Mouse (Mus musculus) C2C12 (cell line): ENCODE measurements around the gene Insl5. TPM values are rescaled to one million over a fixed set of nuclear protein-coding genes. Genes with fewer than 3 reads are reported as not detected.

Experiments used
- H3K27me3 ChIP-seq: one replicate; pipeline ENCODE4 v1.6.1; 2011; ENCODE audit not compliant: control insufficient read depth, insufficient read depth, insufficient read length
- H3K36me3 ChIP-seq: one replicate; pipeline ENCODE4 v1.6.1; 2011; ENCODE audit not compliant: control insufficient read depth, insufficient read depth
- H3K4me3 ChIP-seq: one replicate; pipeline ENCODE4 v1.5.1; 2011; ENCODE audit warnings: mild to moderate bottlenecking, control low read depth; ENCODE audit not compliant: poor library complexity, insufficient read depth, severe bottlenecking
- H3K79me2 ChIP-seq: one replicate; pipeline ENCODE4 v1.6.1; 2011; ENCODE audit not compliant: control insufficient read depth, insufficient read depth
- H3K79me3 ChIP-seq: one replicate; pipeline ENCODE4 v1.6.1; 2011; ENCODE audit warnings: low read depth, control low read depth
- H3ac ChIP-seq: one replicate; pipeline ENCODE3; 2011; ENCODE audit warnings: low read depth; ENCODE audit not compliant: control insufficient read depth, insufficient read length
- CEBPB ChIP-seq: IDR thresholded peaks from one replicate; pipeline ENCODE4 v1.6.1; 2011; ENCODE audit warnings: low read depth, mild to moderate bottlenecking, control low read depth, moderate library complexity
- CTCF ChIP-seq: IDR thresholded peaks from one replicate; pipeline ENCODE4 v1.5.1; 2011; ENCODE audit not compliant: control insufficient read depth, insufficient read depth, insufficient read length
- FOSL1 ChIP-seq: IDR thresholded peaks from one replicate; pipeline ENCODE4 v1.8.0; 2011; ENCODE audit warnings: mild to moderate bottlenecking, low read length; ENCODE audit not compliant: poor library complexity, insufficient read depth, severe bottlenecking
- MAX ChIP-seq: IDR thresholded peaks from one replicate; pipeline ENCODE4 v1.6.1; 2011; ENCODE audit warnings: mild to moderate bottlenecking, control low read depth
- MYOD1 ChIP-seq: IDR thresholded peaks from one replicate; pipeline ENCODE4 v1.6.1; 2011; ENCODE audit warnings: low read depth; ENCODE audit not compliant: control insufficient read depth, insufficient read length
- MYOG ChIP-seq: IDR thresholded peaks from one replicate; pipeline ENCODE4 v1.6.1; 2011; ENCODE audit not compliant: control insufficient read depth, insufficient read length; ENCODE audit errors: extremely low read depth
- USF1 ChIP-seq: IDR thresholded peaks from one replicate; pipeline ENCODE4 v1.6.1; 2011; ENCODE audit warnings: low read depth, mild to moderate bottlenecking, control low read depth, moderate library complexity
- polyA plus RNA-seq: library from polyadenylated mRNA; unstranded; fragments of >200 nt; fragmentation: generic; extraction: Trizol; gene quantifications from one replicate; pipeline ENCODE4 v1.2.1, GENCODE M21; 2012; ENCODE audit warnings: missing spikeins

Gene Insl5
- polyA plus RNA-seq, 1 experiment: not detected

DNA sequence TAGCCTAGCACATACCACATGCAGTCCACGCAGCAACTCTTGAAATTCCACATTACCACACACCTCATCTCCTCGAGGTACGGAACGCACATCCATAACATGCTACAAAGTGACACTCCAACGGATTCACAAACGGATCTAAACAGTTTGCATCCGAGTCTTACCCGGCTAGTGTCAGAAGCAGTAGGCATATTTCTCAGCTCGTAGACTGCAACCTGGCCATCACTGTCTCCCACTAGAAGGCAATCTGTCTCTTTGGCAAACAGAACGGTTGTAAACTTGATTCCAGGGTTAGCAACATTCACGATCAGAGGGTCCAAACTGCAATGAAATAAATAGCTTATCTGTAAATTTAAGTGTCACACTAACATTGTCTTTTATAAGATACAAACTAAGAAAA, 21.4 kb upstream of the Insl5 start:
- Histone ChIP-seq H3K79me2 (no peaks in the 10 kb centered on the region), H3K79me3 (no peaks in the 10 kb centered on the region), H3K4me3 (no peak overlapping the region), H3K36me3 (no peaks in the 10 kb centered on the region), H3K27me3 (no peaks in the 10 kb centered on the region), H3ac (no peak overlapping the region)
- TF ChIP-seq CTCF (no peak), MYOG (no peak), MYOD1 (no peak), USF1 (no peak), FOSL1 (no peak), CEBPB (no peak), MAX (no peak)

- Histone ChIP-seq H3K79me2 (no peaks in the 10 kb centered on the region), H3K27me3 (no peaks in the 10 kb centered on the region)
Observed at GRCm38 (mm10) chr4:103042997-103043396, 16.4 kb upstream of the Insl5 start.

GRCm38 (mm10) chr4:103039838-103040191, 13.2 kb upstream of the Insl5 start:
- Histone ChIP-seq H3K4me3 (no peak overlapping the region), H3K36me3 (no peaks in the 10 kb centered on the region), H3K79me2 (no peaks in the 10 kb centered on the region)

More at GRCm38 (mm10) chr4:103042997-103043396, 16.4 kb upstream of the Insl5 start:
- H3K36me3 ChIP-seq: no peaks in the 10 kb centered on the region
- TF ChIP-seq MYOG (no peak), USF1 (no peak), MYOD1 (no peak), MAX (no peak), FOSL1 (no peak), CEBPB (no peak), CTCF (no peak)
- no peaks in the 10 kb centered on the region for H3K79me3 ChIP-seq
- no peak overlapping the region for H3K4me3 ChIP-seq
- H3ac ChIP-seq: no peak overlapping the region

DNA sequence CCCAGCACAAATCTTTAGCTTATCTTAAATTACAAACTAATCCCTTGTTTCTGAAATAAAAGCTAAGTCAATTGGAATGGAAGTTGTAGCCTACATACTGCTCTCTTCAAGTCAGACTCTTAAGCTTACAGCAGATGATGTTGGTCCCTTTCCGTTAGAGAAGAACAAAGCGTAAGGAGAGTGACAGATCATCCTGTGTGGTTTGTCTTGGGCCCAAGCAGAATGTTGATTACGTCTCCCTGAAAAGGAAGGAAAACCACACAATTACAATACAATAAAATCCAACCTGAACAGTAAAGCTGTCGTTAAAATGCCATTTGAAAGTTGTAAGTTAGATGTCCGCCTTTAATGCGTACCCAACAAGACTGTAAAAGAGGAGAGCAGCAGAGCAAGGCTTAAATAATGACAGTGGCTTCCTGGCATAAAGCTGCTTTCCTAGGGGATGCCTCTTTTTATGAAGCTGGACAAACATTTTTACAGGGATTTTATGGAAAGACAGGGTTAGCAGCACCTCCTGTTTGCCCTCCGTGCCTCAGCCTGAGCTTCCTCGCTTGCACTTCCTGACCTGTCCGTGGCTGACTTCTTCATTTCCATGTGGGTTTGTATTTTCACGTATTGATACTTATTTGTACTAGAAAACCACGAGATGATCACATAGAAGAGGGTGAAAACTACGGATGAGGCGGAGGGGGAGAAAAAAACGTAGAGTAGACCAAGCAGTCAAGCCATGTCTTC, 12.6 kb upstream of the Insl5 start:
- Histone ChIP-seq H3K79me2 (no peaks in the 10 kb centered on the region), H3ac (no peak overlapping the region), H3K27me3 (no peaks in the 10 kb centered on the region), H3K79me3 (no peaks in the 10 kb centered on the region), H3K4me3 (no peak overlapping the region), H3K36me3 (no peaks in the 10 kb centered on the region)
- TF ChIP-seq MYOD1 (no peak), CTCF (no peak), MYOG (no peak), FOSL1 (no peak), MAX (no peak), CEBPB (no peak), USF1 (no peak)

More at GRCm38 (mm10) chr4:103039838-103040191, 13.2 kb upstream of the Insl5 start:
- no peaks in the 10 kb centered on the region for H3K79me3 ChIP-seq
- H3ac ChIP-seq: no peak overlapping the region
- H3K27me3 ChIP-seq: no peaks in the 10 kb centered on the region
- TF ChIP-seq MYOD1 (no peak), USF1 (no peak), CEBPB (no peak), MAX (no peak), MYOG (no peak), FOSL1 (no peak), CTCF (no peak)

- TF ChIP-seq USF1: no peak
- no peak for TF ChIP-seq MAX
- no peak for TF ChIP-seq MYOG
- TF ChIP-seq MYOD1: no peak
- no peak for TF ChIP-seq FOSL1
- TF ChIP-seq CEBPB: no peak
- no peak for TF ChIP-seq CTCF
- H3K4me3 ChIP-seq: no peak overlapping the region
- no peak overlapping the region for H3ac ChIP-seq
- no peaks in the 10 kb centered on the region for H3K79me3 ChIP-seq
- no peaks in the 10 kb centered on the region for H3K27me3 ChIP-seq
- H3K36me3 ChIP-seq: no peaks in the 10 kb centered on the region
- no peaks in the 10 kb centered on the region for H3K79me2 ChIP-seq
Observed at GRCm38 (mm10) chr4:103028177-103029088, 1.8 kb upstream of the Insl5 start.
